Mouse (Mus musculus) stomach, embryonic 14.5 days (tissue): ENCODE data around the gene Car14. TPM values are rescaled to one million over a fixed set of nuclear protein-coding genes. Genes with fewer than 3 reads are reported as not detected.

Source experiments
- ATAC-seq: fragments of 200-750 bp; cut with Nextera tagmentation; 2 replicates; pipeline ENCODE4 v1.8.0; 2017; ENCODE audit warnings: low read depth, moderate TSS enrichment; ENCODE audit not compliant: insufficient number of reproducible peaks, insufficient read depth, low FRiP score
- H3K27ac ChIP-seq: fragments of 300-500 bp; sonication (generic); 2 replicates; pipeline ENCODE4 v1.5.1; 2014; ENCODE audit warnings: mild to moderate bottlenecking, low read length, moderate library complexity, mixed read lengths
- H3K27me3 ChIP-seq: fragments of 300-500 bp; sonication (generic); 2 replicates; pipeline ENCODE4 v1.6.1; 2014; ENCODE audit warnings: low read length, control low read depth, mixed read lengths; ENCODE audit not compliant: control insufficient read depth, insufficient read depth
- H3K36me3 ChIP-seq: fragments of 300-500 bp; sonication (generic); 2 replicates; pipeline ENCODE4 v1.6.1; 2014; ENCODE audit warnings: mild to moderate bottlenecking, control low read depth, low read length, moderate library complexity, mixed read lengths; ENCODE audit not compliant: control insufficient read depth, insufficient read depth
- H3K4me1 ChIP-seq: fragments of 300-500 bp; sonication (generic); 2 replicates; pipeline ENCODE4 v1.6.1; 2014; ENCODE audit warnings: low read length, control low read depth, mixed read lengths; ENCODE audit not compliant: control insufficient read depth, insufficient read depth
- H3K4me2 ChIP-seq: fragments of 300-500 bp; sonication (generic); replicated peaks from 2 replicates; pipeline ENCODE4 v1.6.1; 2014; ENCODE audit warnings: low read depth, low read length, control low read depth
- H3K4me3 ChIP-seq: fragments of 300-500 bp; sonication (generic); 2 replicates; pipeline ENCODE4 v1.5.1; 2014; ENCODE audit warnings: low read depth, low read length, control low read depth
- H3K9ac ChIP-seq: fragments of 300-500 bp; sonication (generic); replicated peaks from 2 replicates; pipeline ENCODE4 v1.6.1; 2014; ENCODE audit warnings: low read depth, mild to moderate bottlenecking, control low read depth, low read length, moderate library complexity, mixed read lengths
- H3K9me3 ChIP-seq: fragments of 300-500 bp; sonication (generic); 2 replicates; pipeline ENCODE4 v1.6.1; 2016; ENCODE audit warnings: low read depth, low read length, control low read depth; ENCODE audit not compliant: control insufficient read depth
- WGBS: fragments of 180-500 bp; shearing (Covaris S2); extraction: QIAGEN DNeasy Blood & Tissue Kit; methylation state at CpG from one replicate; pipeline ENCODE4 v1.1.7; 2014; 5-methylcytosine and 5-hydroxymethylcytosine counted together
- polyA plus RNA-seq: library from polyadenylated mRNA; unstranded; fragments of >200 nt; fragmentation: Nextera tagmentation; extraction: Ambion mirVana; gene quantifications from 2 replicates; pipeline ENCODE4 v1.2.1, GENCODE M21; 2014

Car14 gene
- polyA plus RNA-seq, 1 experiment from 2014 or later = 2.9 TPM

DNA sequence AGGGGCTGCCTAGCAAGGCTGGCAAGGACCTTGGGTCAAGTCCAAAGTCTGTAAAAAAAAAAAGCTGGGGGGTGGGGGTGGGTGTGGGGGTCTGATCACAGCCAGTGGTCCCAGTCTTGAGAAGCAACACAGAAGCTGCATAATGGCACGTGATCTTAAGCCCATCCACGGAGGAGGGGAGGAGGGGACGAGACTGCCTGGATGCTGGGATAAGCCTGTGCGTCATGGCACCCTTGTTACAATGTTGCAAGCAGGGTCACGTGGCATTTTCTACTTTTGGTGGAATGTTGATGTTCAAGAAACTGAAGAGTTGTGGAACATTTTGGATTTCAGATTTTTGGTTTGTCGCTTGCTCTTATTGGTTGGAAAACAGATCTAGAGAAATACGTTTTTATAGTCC lies 38.7 kb upstream of the Car14 start:
- H3K4me3 ChIP-seq = no peak overlapping the region
- H3K9ac ChIP-seq = no peak overlapping the region
- no peak overlapping the region for H3K4me2 ChIP-seq
- no peaks in the 10 kb centered on the region for H3K4me1 ChIP-seq
- H3K9me3 ChIP-seq = no peaks in the 10 kb centered on the region
- H3K36me3 ChIP-seq = peaks cover 70% of the 10 kb centered on the region
- ATAC-seq = no peak
- H3K27me3 ChIP-seq = no peaks in the 10 kb centered on the region
- H3K27ac ChIP-seq = no peak overlapping the region
- WGBS = 91% methylated on average over 7 of the region's 7 CpGs

- 88% methylated on average over 6 of the region's 6 CpGs for WGBS
- H3K36me3 ChIP-seq = peaks cover 75% of the 10 kb centered on the region
Observed at GRCm38 (mm10) chr3:95942749-95943148, 38.3 kb upstream of the Car14 start.

GRCm38 (mm10) chr3:95938835-95939234 lies 34.3 kb upstream of the Car14 start:
- Histone ChIP-seq H3K27me3 (no peaks in the 10 kb centered on the region), H3K4me2 (no peak overlapping the region), H3K9me3 (no peaks in the 10 kb centered on the region), H3K4me3 (no peak overlapping the region), H3K36me3 (peaks cover 82% of the 10 kb centered on the region), H3K27ac (no peak overlapping the region), H3K9ac (no peak overlapping the region), H3K4me1 (no peaks in the 10 kb centered on the region)
- no peak for ATAC-seq
- 94% methylated on average over 15 of the region's 15 CpGs for WGBS

More at GRCm38 (mm10) chr3:95942749-95943148, 38.3 kb upstream of the Car14 start:
- Histone ChIP-seq H3K4me3 (no peak overlapping the region), H3K27me3 (no peaks in the 10 kb centered on the region), H3K4me1 (no peaks in the 10 kb centered on the region), H3K4me2 (no peak overlapping the region), H3K27ac (no peak overlapping the region), H3K9ac (no peak overlapping the region), H3K9me3 (no peaks in the 10 kb centered on the region)
- ATAC-seq = no peak

- Histone ChIP-seq H3K9me3 (no peaks in the 10 kb centered on the region), H3K4me1 (no peaks in the 10 kb centered on the region), H3K9ac (no peak overlapping the region), H3K4me2 (no peak overlapping the region), H3K27me3 (no peaks in the 10 kb centered on the region), H3K36me3 (peaks cover 79% of the 10 kb centered on the region), H3K4me3 (no peak overlapping the region), H3K27ac (no peak overlapping the region)
- 97% methylated on average over 8 of the region's 8 CpGs for WGBS
- ATAC-seq = no peak
Observed at GRCm38 (mm10) chr3:95938217-95938616, 33.7 kb upstream of the Car14 start.

- H3K27ac ChIP-seq = no peak overlapping the region
- no peaks in the 10 kb centered on the region for H3K27me3 ChIP-seq
- 0 out of 2 replicates have a peak, but pooled peaks cover 3% of the 10 kb centered on the region for H3K4me1 ChIP-seq
- no peak overlapping the region for H3K4me3 ChIP-seq
- 90% methylated on average over 1 of the region's 1 CpGs for WGBS
- no peak for ATAC-seq
- no peak overlapping the region for H3K9ac ChIP-seq
- H3K36me3 ChIP-seq = peaks cover 47% of the 10 kb centered on the region
- H3K9me3 ChIP-seq = no peaks in the 10 kb centered on the region
- no peak overlapping the region for H3K4me2 ChIP-seq
Observed at GRCm38 (mm10) chr3:95934448-95934847, 30.0 kb upstream of the Car14 start.

GRCm38 (mm10) chr3:95933111-95933750 lies 28.7 kb upstream of the Car14 start:
- ATAC-seq = no peak
- WGBS = 90% methylated on average over 7 of the region's 7 CpGs
- H3K4me3 ChIP-seq = no peak overlapping the region

GRCm38 (mm10) chr3:95932566-95932965 lies 28.1 kb upstream of the Car14 start:
- 86% methylated on average over 7 of the region's 7 CpGs for WGBS
- 0 out of 2 replicates have a peak, but pooled peaks cover 3% of the 10 kb centered on the region for H3K4me1 ChIP-seq

More at GRCm38 (mm10) chr3:95933111-95933750, 28.7 kb upstream of the Car14 start:
- Histone ChIP-seq H3K9me3 (no peaks in the 10 kb centered on the region), H3K4me1 (0 out of 2 replicates have a peak, but pooled peaks cover 3% of the 10 kb centered on the region), H3K27ac (no peak overlapping the region), H3K9ac (no peak overlapping the region), H3K4me2 (no peak overlapping the region), H3K27me3 (no peaks in the 10 kb centered on the region), H3K36me3 (peaks cover 35% of the 10 kb centered on the region)

DNA sequence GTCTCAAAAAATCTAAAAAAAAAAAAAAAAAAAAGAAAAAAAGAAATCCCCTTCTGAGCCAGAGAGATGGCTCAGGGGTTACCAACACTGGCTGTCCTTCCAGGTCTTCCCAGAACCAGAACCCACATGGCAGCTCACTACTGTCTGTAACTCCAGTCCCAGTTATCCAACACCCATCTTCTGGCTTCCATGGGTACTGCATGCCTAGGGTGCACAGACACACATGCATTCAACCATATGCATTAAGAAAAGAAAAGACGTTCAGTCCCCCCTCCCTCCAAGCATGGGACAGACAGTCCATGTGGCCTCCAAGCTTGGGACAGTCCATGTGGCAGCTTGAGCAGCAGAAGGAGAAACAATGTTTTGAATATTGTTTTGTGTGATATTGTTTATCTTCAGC lies 27.7 kb upstream of the Car14 start:
- Histone ChIP-seq H3K9ac (no peak overlapping the region), H3K36me3 (peaks cover 24% of the 10 kb centered on the region), H3K4me2 (no peak overlapping the region), H3K9me3 (no peaks in the 10 kb centered on the region), H3K27me3 (no peaks in the 10 kb centered on the region), H3K27ac (no peak overlapping the region), H3K4me1 (0 out of 2 replicates have a peak, but pooled peaks cover 3% of the 10 kb centered on the region), H3K4me3 (no peak overlapping the region)
- no peak for ATAC-seq
- 65% methylated on average over 1 of the region's 1 CpGs for WGBS

More at GRCm38 (mm10) chr3:95932566-95932965, 28.1 kb upstream of the Car14 start:
- H3K4me2 ChIP-seq = no peak overlapping the region
- no peaks in the 10 kb centered on the region for H3K9me3 ChIP-seq
- peaks cover 28% of the 10 kb centered on the region for H3K36me3 ChIP-seq
- no peak overlapping the region for H3K27ac ChIP-seq
- no peak for ATAC-seq
- H3K27me3 ChIP-seq = no peaks in the 10 kb centered on the region
- no peak overlapping the region for H3K9ac ChIP-seq
- no peak overlapping the region for H3K4me3 ChIP-seq

GRCm38 (mm10) chr3:95931471-95931870 lies 27.0 kb upstream of the Car14 start:
- H3K4me2 ChIP-seq = no peak overlapping the region
- H3K9me3 ChIP-seq = no peaks in the 10 kb centered on the region
- 88% methylated on average over 1 of the region's 1 CpGs for WGBS
- no peak overlapping the region for H3K4me3 ChIP-seq
- H3K9ac ChIP-seq = no peak overlapping the region
- H3K36me3 ChIP-seq = peaks cover 17% of the 10 kb centered on the region
- H3K27me3 ChIP-seq = no peaks in the 10 kb centered on the region
- no peak for ATAC-seq
- H3K27ac ChIP-seq = no peak overlapping the region
- 0 out of 2 replicates have a peak, but pooled peaks cover 3% of the 10 kb centered on the region for H3K4me1 ChIP-seq
